Mouse (Mus musculus) layer of hippocampus, postnatal 25 days (tissue): ENCODE results near the gene Neurl1b. TPM values are rescaled to one million over a fixed set of nuclear protein-coding genes. Genes with fewer than 3 reads are reported as not detected.

ENCODE experiments used
- DNase-seq, 2 experiments: peaks; one replicate each; pipeline ENCODE4 v3.0.0; 2022; ENCODE audit warnings: mixed read lengths in 2 of 2, low spot score in 1 of 2; ENCODE audit errors: extremely low spot score in 1 of 2
- total RNA-seq, 2 experiments: library from RNA; stranded (reverse); gene quantifications; 2 replicates each; pipeline ENCODE4 v1.2.3; 2021

Neurl1b gene
- total RNA-seq, 2 experiments from 2014 or later: 72.1 to 76.1 TPM

- DNase-seq: no peak
These were observed 29.2 kb downstream of the Neurl1b start for GRCm38 (mm10) chr17:26443865-26444264.

GRCm38 (mm10) chr17:26449472-26449871 lies 34.8 kb downstream of the Neurl1b start:
- no peak for DNase-seq

- DNase-seq: peak in 1 of 2 experiments; percentile 33
These were observed 37.1 kb downstream of the Neurl1b start for GRCm38 (mm10) chr17:26451651-26452295.

GRCm38 (mm10) chr17:26452371-26452972 lies 37.8 kb downstream of the Neurl1b start:
- DNase-seq: peak; percentile 54 to 65

GRCm38 (mm10) chr17:26457506-26457905 lies 42.9 kb downstream of the Neurl1b start:
- no peak for DNase-seq

- DNase-seq: no peak
These were observed 43.4 kb downstream of the Neurl1b start for GRCm38 (mm10) chr17:26458049-26458448.

- DNase-seq: peak; percentile 71 to 89
These were observed 48.1 kb downstream of the Neurl1b start for GRCm38 (mm10) chr17:26462634-26463170.

- DNase-seq: no peak
These were observed 48.8 kb downstream of the Neurl1b start for GRCm38 (mm10) chr17:26463432-26463831.

GRCm38 (mm10) chr17:26463984-26464383 lies 49.4 kb downstream of the Neurl1b start:
- no peak for DNase-seq

GRCm38 (mm10) chr17:26464481-26464880 lies 49.9 kb downstream of the Neurl1b start:
- no peak for DNase-seq

- no peak for DNase-seq
These were observed 50.3 kb downstream of the Neurl1b start for GRCm38 (mm10) chr17:26464972-26465371.

GRCm38 (mm10) chr17:26466741-26467150 lies 52.1 kb downstream of the Neurl1b start:
- DNase-seq: peak; percentile 72 to 94

- no peak for DNase-seq
These were observed 53.0 kb downstream of the Neurl1b start for GRCm38 (mm10) chr17:26467619-26468018.

GRCm38 (mm10) chr17:26468102-26468894 lies 53.7 kb downstream of the Neurl1b start:
- DNase-seq: no peak

GRCm38 (mm10) chr17:26476871-26477270 lies 62.2 kb downstream of the Neurl1b start:
- DNase-seq: no peak

GRCm38 (mm10) chr17:26478672-26479071 lies 64.0 kb downstream of the Neurl1b start:
- DNase-seq: no peak

GRCm38 (mm10) chr17:26479619-26480018 lies 65.0 kb downstream of the Neurl1b start:
- DNase-seq: no peak

- no peak for DNase-seq
These were observed 66.3 kb downstream of the Neurl1b start for GRCm38 (mm10) chr17:26480956-26481355.

- DNase-seq: no peak
These were observed 70.2 kb downstream of the Neurl1b start for GRCm38 (mm10) chr17:26484626-26485421.

- no peak for DNase-seq
These were observed 72.6 kb downstream of the Neurl1b start for GRCm38 (mm10) chr17:26487266-26487665.
